Mouse (Mus musculus): ENCODE measurements around the gene Dpy19l3. TPM values are rescaled to one million over a fixed set of nuclear protein-coding genes. Genes with fewer than 3 reads are reported as not detected.

The Dpy19l3 gene
- polyA plus RNA-seq, 1 experiment from 2014 or later = 39.2 TPM

DNA sequence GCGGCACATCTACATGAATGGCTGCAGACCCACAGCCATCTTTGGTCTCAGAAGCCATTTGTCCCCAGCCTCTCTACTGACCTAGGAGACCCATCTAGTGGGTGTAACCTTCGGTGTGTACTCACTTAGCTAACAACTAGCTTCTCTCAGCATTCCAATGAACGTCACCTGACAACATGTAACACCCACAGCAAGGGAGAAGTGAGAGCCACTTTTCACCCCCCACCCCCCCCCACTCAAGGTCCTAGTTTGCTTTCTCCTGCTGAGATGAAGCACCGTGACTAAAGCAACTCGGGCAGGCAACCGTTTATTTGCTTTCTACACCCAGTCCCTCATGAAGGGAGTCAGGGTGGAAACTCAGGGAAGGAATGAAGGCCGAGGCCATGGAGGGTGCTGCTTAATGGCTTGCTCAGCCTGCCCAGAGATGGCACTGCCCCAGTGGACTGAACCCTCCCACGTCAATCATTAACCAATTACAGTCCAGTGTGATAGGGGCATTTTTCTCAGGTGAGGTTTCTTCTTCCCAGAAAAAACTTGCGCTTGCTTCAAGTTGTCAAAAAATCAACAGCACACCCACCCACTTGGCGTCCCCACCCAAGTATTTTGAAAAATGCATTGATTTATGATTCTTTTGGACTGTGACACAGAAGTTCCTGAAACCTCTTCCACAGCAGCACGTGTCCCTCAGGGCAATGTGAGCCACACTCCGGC lies 7.4 kb downstream of the Dpy19l3 start:
- ATAC-seq (ENCODE audit: low FRiP score, low read depth) = no peak
- WGBS = 75% methylated on average over 12 of the region's 12 CpGs
- peaks cover 12% of the 10 kb centered on the region for H3K4me1 ChIP-seq
- H3K9me3 ChIP-seq = no peaks in the 10 kb centered on the region
- peaks cover 79% of the 10 kb centered on the region for H3K36me3 ChIP-seq
- H3K27ac ChIP-seq (replicated peaks) = no peak overlapping the region; the same call in 1 of the 2 replicates
- H3K27me3 ChIP-seq = peaks cover 28% of the 10 kb centered on the region
- 0 out of 2 replicates have a peak overlapping the region, but pooled peaks have one; percentile 1 for H3K4me2 ChIP-seq (replicated peaks)
- no peak overlapping the region for H3K4me3 ChIP-seq
- H3K9ac ChIP-seq (replicated peaks) = no peak overlapping the region

- Histone ChIP-seq H3K36me3 (peaks cover 71% of the 10 kb centered on the region), H3K4me3 (no peak overlapping the region), H3K4me2 (replicated peaks) (no peak overlapping the region), H3K27ac (replicated peaks) (no peak overlapping the region), H3K9me3 (no peaks in the 10 kb centered on the region), H3K9ac (replicated peaks) (no peak overlapping the region), H3K4me1 (peaks cover 7% of the 10 kb centered on the region; the same call in 1 of the 2 replicates), H3K27me3 (peaks cover 25% of the 10 kb centered on the region)
- 86% methylated on average over 6 of the region's 6 CpGs for WGBS
- ATAC-seq (ENCODE audit: low FRiP score, low read depth) = no peak
These were observed 9.0 kb downstream of the Dpy19l3 start for GRCm38 (mm10) chr7:35745281-35745702.

DNA sequence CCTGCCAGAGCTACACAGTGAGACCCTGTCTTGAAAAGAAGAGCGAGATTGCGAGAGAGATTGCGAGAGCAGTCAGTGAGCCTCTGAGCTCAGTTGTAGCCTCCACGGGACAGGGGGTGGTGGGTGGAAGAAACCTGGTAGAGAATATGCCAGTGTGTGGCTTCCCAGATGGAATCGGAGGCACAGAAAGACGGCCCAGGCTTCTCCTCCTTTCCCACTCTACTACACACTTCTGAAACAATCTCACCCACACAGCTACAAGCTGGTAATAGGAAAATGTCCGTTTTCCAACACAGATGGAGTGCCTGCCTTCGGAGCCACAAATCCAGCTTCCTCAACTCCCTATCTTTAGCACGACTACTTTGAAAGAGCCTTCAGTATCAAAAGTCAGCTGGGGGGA lies 9.5 kb downstream of the Dpy19l3 start:
- Histone ChIP-seq H3K9me3 (no peaks in the 10 kb centered on the region), H3K4me2 (replicated peaks) (no peak overlapping the region)

GRCm38 (mm10) chr7:35742310-35742709 lies 11.9 kb downstream of the Dpy19l3 start:
- Histone ChIP-seq H3K27ac (replicated peaks) (no peak overlapping the region), H3K36me3 (peaks cover 68% of the 10 kb centered on the region), H3K9me3 (0 out of 2 replicates have a peak, but pooled peaks cover 5% of the 10 kb centered on the region), H3K4me3 (no peak overlapping the region), H3K27me3 (peaks cover 13% of the 10 kb centered on the region; the same call in 1 of the 2 replicates), H3K4me1 (peaks cover under 1% of the 10 kb centered on the region; the same call in 1 of the 2 replicates), H3K9ac (replicated peaks) (no peak overlapping the region), H3K4me2 (replicated peaks) (no peak overlapping the region)
- no peak for ATAC-seq (ENCODE audit: low FRiP score, low read depth)
- 88% methylated on average over 5 of the region's 5 CpGs for whole genome bisulfite sequencing

More for the DNA sequence above, 9.5 kb downstream of the Dpy19l3 start:
- Histone ChIP-seq H3K36me3 (peaks cover 71% of the 10 kb centered on the region), H3K27ac (replicated peaks) (no peak overlapping the region), H3K9ac (replicated peaks) (no peak overlapping the region), H3K4me1 (peaks cover 7% of the 10 kb centered on the region; the same call in 1 of the 2 replicates), H3K27me3 (peaks cover 22% of the 10 kb centered on the region), H3K4me3 (no peak overlapping the region)
- WGBS = 91% methylated on average over 9 of the region's 9 CpGs
- no peak for ATAC-seq (ENCODE audit: low FRiP score, low read depth)

- Histone ChIP-seq H3K4me1 (no peaks in the 10 kb centered on the region), H3K4me2 (replicated peaks) (no peak overlapping the region), H3K27me3 (peaks cover 13% of the 10 kb centered on the region; the same call in 1 of the 2 replicates), H3K9ac (replicated peaks) (no peak overlapping the region), H3K4me3 (no peak overlapping the region), H3K9me3 (0 out of 2 replicates have a peak, but pooled peaks cover 5% of the 10 kb centered on the region), H3K36me3 (peaks cover 66% of the 10 kb centered on the region), H3K27ac (replicated peaks) (no peak overlapping the region)
- no peak for ATAC-seq (ENCODE audit: low FRiP score, low read depth)
- 84% methylated on average over 5 of the region's 5 CpGs for WGBS
These were observed 12.4 kb downstream of the Dpy19l3 start for GRCm38 (mm10) chr7:35741858-35742257.

DNA sequence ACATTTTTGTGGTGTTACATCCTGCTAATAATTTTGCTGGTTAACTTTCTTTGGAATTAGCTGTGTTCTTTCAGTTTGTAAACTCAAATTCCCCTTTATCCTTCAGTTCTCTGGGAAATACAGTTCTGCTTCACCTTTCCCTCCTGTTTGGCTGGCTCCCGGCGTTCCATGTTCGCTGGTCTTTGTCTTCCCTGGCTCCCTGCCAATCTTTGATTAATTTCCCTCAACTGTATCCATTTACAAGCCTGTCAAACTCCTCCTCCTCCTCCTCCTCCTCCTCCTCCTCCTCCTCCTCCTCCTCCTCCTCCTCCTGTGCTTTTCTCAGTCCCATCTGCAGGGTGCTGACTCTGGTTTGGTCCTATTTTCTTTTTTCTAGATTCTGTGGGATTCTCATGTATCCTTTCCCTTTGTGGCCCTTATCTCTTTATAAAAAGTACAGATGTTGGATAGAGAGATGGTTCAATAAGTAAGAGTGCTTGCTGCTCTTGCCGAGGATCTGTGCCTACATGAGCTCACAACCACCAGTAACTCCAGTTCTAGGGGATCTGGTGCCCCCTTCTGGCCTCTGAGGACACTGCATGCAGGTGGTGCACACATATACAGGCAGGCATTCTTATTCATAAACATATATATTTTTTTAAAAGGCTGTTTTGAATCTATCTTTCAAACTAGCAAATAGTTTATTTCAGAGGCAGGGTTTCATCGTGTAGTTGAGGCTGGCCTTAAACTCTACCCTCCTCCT lies 13.6 kb downstream of the Dpy19l3 start:
- 0 out of 2 replicates have a peak, but pooled peaks cover 5% of the 10 kb centered on the region for H3K9me3 ChIP-seq
- no peaks in the 10 kb centered on the region for H3K4me1 ChIP-seq
- 91% methylated on average over 5 of the region's 5 CpGs for WGBS
- no peak overlapping the region for H3K27ac ChIP-seq (replicated peaks)
- peaks cover 10% of the 10 kb centered on the region; the same call in 1 of the 2 replicates for H3K27me3 ChIP-seq
- no peak overlapping the region for H3K9ac ChIP-seq (replicated peaks)
- no peak for ATAC-seq (ENCODE audit: low FRiP score, low read depth)
- H3K4me2 ChIP-seq (replicated peaks) = no peak overlapping the region
- H3K4me3 ChIP-seq = no peak overlapping the region
- peaks cover 64% of the 10 kb centered on the region for H3K36me3 ChIP-seq

DNA sequence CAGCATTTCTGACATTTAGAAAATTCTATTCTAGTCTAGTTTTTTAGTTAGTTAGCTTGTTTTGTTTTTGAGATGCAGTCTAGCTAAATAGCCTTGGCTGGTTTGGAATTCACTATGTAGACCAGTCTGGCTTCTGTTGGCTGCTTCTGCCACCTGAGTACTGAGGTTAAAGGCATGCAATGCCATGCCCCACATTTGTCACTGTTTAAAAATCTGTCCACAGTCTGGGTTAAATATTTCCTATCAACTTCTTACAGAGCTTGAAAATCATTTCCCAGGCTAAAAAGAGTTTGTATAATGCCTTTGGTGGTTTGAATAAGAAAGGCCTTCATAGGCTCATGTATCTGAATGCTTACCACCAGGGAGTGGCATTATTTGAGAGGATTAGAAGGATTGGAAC lies 15.4 kb downstream of the Dpy19l3 start:
- H3K4me1 ChIP-seq = no peaks in the 10 kb centered on the region; the same call in 1 of the 2 replicates
- H3K36me3 ChIP-seq = peaks cover 60% of the 10 kb centered on the region

DNA sequence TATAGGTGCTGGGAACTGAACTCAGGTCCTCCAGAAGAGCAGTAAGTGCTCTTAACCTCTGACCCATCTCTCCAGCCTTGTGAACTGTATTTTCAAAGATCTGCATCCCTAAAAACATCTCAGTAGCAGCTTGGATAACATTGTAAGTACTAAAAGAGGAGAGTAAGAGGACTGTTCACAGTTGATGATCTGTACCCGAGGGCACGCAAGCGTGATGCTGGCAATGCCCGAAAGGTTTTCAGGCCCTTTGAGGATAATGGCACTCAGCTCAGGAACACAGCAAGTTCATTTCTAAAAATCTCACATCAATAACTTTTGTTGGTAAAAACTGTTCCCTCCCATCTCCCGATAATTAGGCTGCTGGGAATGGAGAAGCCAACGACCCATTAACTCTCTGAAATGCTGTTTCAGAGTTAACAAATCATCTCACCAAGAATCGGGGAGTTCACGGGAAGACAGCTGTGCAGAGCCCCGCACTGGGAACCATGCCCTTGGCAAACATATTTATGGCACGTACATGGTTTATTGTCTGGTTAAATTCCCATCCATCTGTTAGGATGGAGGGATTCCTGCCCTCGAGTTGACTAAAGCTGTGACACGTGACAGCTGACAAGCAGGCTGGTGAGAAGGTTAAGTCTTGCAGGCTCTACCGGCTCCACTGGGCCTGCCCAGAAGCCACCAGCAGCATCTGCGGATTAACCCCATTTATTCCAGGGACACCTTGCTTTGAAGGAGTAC lies 20.8 kb downstream of the Dpy19l3 start:
- H3K9me3 ChIP-seq = 0 out of 2 replicates have a peak, but pooled peaks cover 5% of the 10 kb centered on the region
- H3K36me3 ChIP-seq = peaks cover 49% of the 10 kb centered on the region
- no peak overlapping the region for H3K9ac ChIP-seq (replicated peaks)
- H3K27me3 ChIP-seq = no peaks in the 10 kb centered on the region
- no peak overlapping the region for H3K4me2 ChIP-seq (replicated peaks)
- H3K4me1 ChIP-seq = peaks cover 8% of the 10 kb centered on the region; the same call in 1 of the 2 replicates
- H3K27ac ChIP-seq (replicated peaks) = peak overlapping the region; percentile 49; the same call in 1 of the 2 replicates
- 82% methylated on average over 14 of the region's 14 CpGs for WGBS
- H3K4me3 ChIP-seq = no peak overlapping the region
- ATAC-seq (ENCODE audit: low FRiP score, low read depth) = no peak

More for the DNA sequence above, 15.4 kb downstream of the Dpy19l3 start:
- H3K27me3 ChIP-seq = no peaks in the 10 kb centered on the region
- H3K9ac ChIP-seq (replicated peaks) = no peak overlapping the region
- no peak overlapping the region for H3K4me3 ChIP-seq
- no peak for ATAC-seq (ENCODE audit: low FRiP score, low read depth)
- no peak overlapping the region for H3K4me2 ChIP-seq (replicated peaks)
- H3K9me3 ChIP-seq = 0 out of 2 replicates have a peak, but pooled peaks cover 5% of the 10 kb centered on the region
- no peak overlapping the region for H3K27ac ChIP-seq (replicated peaks)

DNA sequence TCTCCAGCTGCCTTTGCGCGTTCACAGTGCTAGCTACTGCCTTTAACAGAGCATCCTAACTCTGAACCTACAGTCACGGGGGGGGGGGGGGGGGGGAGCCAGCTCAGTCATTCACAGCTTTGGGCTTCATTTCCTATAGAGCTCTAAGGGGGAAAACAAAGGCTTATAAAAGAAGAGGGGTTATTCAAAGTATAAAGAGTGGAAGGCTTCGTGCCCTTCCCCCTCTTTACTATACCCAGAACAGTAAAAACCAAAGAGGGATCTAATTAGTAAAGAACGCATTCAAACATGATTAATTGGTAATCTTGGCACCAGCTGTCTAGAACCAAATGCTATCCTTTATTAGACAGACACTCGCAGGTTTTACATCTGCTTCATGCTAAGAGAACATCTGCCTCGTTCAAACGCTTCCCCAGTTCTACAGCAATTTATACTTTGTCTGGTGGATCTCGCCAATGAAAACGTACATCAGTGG lies 21.6 kb downstream of the Dpy19l3 start:
- 76% methylated on average over 10 of the region's 10 CpGs for WGBS
- Histone ChIP-seq H3K27ac (replicated peaks) (peak overlapping the region; percentile 49; the same call in 1 of the 2 replicates), H3K4me2 (replicated peaks) (no peak overlapping the region), H3K4me1 (peaks cover 8% of the 10 kb centered on the region; the same call in 1 of the 2 replicates), H3K27me3 (no peaks in the 10 kb centered on the region), H3K36me3 (peaks cover 50% of the 10 kb centered on the region), H3K4me3 (no peak overlapping the region), H3K9ac (replicated peaks) (no peak overlapping the region), H3K9me3 (0 out of 2 replicates have a peak, but pooled peaks cover 3% of the 10 kb centered on the region)
- no peak for ATAC-seq (ENCODE audit: low FRiP score, low read depth)

- 89% methylated on average over 9 of the region's 9 CpGs for WGBS
- no peak for ATAC-seq (ENCODE audit: low FRiP score, low read depth)
- H3K27me3 ChIP-seq = no peaks in the 10 kb centered on the region
- no peak overlapping the region for H3K4me2 ChIP-seq (replicated peaks)
- H3K36me3 ChIP-seq = peaks cover 51% of the 10 kb centered on the region
- H3K27ac ChIP-seq (replicated peaks) = no peak overlapping the region
- H3K4me1 ChIP-seq = peaks cover 8% of the 10 kb centered on the region; the same call in 1 of the 2 replicates
- no peak overlapping the region for H3K9ac ChIP-seq (replicated peaks)
- no peaks in the 10 kb centered on the region for H3K9me3 ChIP-seq
- no peak overlapping the region for H3K4me3 ChIP-seq
These were observed 24.6 kb downstream of the Dpy19l3 start for GRCm38 (mm10) chr7:35729621-35730031.

DNA sequence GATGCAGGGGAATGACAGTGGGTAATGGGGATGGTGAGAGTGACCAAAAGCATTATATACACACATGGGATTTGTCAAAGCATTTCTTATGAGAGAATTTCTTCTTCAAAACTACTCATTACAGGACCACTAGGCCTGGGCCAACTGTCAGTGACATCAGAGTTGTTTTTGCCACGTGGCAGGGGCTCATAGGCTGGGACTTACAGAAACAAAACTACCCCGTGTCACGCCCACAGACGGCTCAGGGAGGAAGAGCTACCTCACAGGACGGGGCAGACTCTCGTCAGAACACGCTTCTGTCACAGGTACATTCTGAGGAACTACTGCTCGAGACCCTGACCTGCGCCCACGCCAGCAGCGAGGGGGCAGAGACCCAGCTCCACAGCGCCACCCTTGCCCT lies 25.9 kb downstream of the Dpy19l3 start:
- Histone ChIP-seq H3K4me1 (peaks cover 8% of the 10 kb centered on the region; the same call in 1 of the 2 replicates), H3K27me3 (no peaks in the 10 kb centered on the region), H3K27ac (replicated peaks) (no peak overlapping the region), H3K4me3 (no peak overlapping the region), H3K4me2 (replicated peaks) (no peak overlapping the region), H3K36me3 (peaks cover 52% of the 10 kb centered on the region), H3K9ac (replicated peaks) (no peak overlapping the region), H3K9me3 (no peaks in the 10 kb centered on the region)
- WGBS = 94% methylated on average over 12 of the region's 12 CpGs
- no peak for ATAC-seq (ENCODE audit: low FRiP score, low read depth)
